Mouse (Mus musculus): ENCODE results near the gene Lpcat3. TPM values are rescaled to one million over a fixed set of nuclear protein-coding genes. Genes with fewer than 3 reads are reported as not detected.

The Lpcat3 gene
- total RNA-seq, 2 experiments from 2014 or later, result 27.1 to 33.5 TPM

DNA sequence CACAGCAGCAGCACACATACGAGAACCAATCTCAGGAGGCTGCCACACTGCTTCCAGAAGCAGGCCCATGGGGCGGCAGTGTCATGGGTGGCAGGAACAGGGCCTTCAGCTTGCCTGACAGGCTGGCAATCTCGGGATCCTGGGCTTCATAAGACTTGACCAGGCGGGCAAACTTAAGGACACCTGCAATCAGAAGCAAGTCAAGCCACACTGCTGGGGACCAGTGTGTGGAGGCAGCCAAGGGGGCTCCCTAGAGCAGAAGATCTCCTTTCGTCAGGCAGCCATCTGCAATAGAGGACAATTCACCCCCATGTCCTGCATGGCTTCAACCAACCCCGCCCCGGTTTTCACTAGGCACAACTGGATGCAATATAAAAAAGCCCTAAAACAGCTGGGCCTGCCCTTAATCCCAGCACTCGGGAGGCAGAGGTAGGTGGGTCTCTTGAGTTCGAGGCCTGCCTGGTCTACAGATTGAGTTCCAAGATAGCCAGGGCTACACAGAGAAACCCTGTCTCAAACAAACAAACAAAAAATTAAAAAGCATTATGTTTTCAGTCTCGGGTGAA, 76.5 kb downstream of the Lpcat3 start:
- no peak for DNase-seq

DNA sequence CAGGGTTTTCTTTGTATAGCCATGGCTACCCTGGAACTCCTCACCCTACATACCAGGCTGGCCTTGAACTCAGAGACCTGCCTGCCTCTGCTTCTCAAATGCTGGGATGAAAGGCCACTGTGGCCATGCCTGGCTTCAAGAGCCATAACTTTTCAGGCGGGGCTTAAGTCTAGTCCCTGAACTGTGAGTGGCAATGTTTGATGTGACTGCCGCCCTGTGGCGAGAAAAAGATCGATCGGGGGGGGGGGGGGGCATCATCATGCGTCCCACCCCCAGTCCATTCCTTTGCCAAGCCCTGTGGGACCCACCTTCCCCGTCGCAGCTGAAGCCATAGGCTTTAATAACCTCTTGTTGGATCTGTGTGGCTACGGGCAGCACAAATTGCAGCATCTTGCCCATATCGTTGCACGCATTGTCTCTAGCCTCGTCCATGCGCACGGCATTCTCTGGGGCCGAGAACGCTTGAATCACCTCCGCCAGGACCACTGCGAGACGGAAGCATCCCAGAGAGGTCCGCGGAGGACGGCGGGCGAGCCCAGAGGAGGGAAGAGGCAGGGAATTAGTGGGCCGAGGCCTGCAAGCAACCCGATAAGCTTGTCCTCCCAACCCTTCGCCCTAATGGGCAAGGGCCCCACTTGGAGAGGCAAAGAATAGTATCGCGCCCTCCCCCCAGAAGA, 77.5 kb downstream of the Lpcat3 start:
- no peak for DNase-seq

DNA sequence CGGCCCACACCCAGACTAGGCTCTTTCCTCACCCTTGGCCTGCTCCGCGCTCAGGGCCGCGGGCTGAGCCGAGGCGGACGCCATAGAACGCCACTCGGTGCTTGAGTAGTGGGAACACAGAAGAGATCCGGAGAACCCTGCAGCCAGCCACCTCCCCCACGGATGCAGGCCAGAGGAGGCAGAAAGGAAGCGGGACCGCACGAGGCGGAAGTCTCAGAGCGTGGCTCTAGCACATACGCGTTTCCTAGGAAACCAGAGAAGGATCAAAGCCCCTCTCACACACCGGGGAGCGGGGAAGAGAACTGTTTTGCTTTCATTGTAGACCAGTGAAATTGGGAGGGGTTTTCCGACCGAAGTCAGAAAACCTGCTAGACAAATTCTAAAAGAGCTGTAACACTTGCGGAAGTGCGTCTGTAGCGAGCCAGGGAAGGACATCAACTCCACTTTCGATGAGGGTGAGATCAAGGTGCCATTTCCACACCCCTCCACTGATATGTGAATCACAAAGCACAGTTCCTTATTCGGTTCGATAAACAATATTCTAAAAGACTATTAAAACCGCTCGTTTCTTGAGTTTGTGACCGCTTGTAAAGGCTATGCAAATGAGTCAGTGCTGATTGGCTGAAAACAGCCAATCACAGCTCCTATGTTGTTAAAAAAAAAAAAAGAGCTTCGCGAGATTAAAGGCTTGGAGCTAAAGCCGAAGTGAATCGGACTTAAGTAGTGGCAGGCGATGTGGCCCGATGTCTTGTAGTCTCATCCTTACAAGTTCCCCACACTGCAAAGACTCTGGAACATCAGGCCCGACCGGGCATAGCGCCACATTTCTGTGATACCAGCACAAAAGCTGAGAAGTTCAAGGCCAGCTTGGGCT, 78.3 kb downstream of the Lpcat3 start, which contains the start of gene Grcc10:
Gene Grcc10, minus strand, starts transcription at position 487 of the 874 bp plus-strand sequence.
- DNase-seq, result peak; percentile 87 to 91

DNA sequence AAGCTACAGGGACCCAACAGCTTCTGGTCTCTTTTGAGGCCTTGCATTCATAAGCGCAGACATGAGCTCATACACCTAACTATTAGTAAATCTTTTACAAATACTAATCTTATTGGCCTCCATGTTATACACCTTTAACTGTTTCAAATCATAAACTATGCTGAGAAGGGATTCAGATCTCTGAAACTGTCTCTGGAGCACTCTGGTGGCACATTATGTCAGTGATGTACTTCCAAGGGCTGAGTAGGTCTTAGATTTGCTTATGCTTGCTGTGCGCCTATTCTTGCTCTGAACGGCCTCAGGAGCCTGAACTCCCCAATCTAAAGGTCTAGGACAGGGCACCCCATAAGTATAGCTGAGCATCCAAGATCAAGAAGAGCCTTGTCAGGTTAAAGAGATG, 79.0 kb downstream of the Lpcat3 start:
- DNase-seq, result no peak

DNA sequence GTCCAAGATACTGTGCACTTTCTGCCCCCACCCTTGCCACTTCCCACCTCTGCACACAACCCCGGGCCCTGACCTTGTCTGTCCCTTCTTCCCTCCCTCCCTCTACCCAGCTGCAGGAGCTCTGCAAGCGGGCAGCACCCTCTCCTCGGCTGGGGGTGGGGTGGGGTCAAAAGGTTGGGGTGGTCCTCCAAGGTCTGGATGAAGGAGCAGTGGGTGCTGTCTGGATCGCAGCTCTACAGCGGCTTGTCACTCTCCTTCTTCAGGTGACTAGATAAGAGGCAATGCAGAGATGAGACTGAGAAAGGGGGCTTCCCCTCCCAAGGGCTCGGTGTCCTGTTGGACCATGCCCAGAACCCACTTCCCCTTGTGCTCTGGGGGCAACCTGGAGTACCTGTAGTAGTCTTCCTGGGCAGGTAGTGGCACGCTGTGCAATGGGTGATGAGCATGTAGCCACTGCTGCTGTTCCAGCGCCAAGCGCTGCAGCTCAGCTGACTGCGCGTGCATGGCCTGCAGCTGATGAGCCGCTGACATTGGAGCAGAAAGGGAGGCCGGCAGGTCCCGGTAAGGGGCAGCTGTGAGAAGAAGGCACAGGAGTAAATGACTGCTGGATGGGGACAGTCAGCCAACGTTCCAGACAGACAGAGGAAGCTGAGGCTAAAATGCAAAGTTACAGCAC, 80.2 kb downstream of the Lpcat3 start:
- no peak for DNase-seq

DNA sequence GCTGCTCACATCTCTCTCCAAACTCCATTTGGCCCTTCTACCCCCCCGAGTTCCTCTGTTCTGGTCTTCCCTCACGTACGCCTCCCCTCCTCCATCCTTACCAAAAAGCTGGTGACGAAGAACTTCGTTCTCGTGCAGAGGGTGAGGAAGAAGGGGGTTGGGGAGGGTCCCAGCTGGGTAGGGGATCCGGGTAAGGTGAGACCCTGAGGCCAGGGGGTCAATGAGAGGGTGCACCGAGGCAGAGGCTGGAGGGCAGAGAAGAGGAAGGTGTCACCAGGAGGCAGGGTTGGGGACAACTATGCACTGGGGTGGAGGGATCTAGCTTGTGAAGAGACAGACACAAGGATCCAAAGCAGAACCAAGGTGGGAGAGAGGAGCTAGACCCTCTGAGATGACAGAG, 80.8 kb downstream of the Lpcat3 start:
- no peak for DNase-seq

DNA sequence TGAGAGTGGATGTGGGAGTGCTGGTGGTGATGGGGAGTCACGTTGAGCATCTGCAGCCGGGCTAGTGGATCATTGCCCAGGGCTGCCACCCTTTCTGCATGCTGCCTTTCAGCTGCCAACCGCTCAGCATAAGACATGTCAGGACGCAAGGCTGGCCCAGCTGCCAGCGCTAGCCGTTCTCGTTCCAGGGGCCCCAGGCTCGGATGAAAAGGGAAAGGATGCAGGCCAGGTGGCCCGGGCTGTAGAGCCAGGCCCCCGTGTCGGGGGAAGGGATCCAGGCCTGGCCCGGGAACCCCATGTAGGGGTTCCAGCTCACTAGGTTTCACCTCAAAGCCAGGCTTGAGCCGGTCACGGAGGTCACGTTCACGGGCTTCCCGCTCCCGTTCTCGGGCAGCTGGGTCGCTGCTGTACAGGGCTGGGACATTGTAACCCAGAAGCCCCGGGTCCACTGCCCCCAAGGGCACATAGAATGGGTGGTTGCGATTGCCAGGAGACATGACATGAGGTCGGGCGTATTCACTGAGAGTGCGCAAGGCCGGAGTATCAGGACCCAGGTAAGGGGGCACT, 82.0 kb downstream of the Lpcat3 start:
- no peak for DNase-seq

DNA sequence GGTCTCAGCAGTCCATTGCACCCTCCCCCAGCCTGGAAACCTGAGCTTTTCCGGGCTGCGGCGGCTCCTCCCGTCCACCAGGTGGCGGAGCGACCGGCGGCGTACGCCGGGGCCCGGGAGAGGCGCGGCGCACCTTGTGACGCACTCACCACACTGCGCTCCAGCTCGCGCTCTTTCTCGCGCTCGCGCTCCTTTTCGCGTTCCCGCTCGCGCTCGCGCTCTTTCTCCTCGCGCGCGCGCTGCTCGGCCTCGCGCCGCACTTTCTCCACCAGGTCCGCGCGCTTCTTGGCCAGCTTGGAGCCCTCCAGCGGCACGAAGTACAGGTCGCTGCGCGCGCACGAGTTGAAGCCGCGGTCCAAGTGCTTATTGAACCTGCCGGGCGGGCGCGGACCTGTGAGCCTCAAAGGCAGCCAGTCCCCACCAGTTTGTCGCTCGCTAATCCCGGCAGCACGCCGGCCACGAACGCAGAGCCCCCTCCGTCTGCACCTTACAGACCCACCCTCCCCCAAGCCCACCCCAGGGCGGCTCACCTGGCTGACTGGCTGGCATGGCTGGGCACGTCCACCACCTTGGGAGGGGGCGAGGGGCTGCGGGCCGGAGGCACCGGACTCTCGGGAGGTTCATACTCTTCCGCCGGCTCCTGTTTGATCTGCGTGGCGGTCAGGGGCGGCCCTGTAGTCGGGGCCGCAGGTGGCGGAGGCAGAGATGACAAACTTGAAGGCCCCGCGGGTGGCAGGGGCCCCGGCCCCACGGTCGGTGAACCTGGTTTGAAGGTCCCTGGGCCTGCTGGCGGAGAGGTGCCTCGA, 82.9 kb downstream of the Lpcat3 start:
- peak; percentile 92 to 93 for DNase-seq

DNA sequence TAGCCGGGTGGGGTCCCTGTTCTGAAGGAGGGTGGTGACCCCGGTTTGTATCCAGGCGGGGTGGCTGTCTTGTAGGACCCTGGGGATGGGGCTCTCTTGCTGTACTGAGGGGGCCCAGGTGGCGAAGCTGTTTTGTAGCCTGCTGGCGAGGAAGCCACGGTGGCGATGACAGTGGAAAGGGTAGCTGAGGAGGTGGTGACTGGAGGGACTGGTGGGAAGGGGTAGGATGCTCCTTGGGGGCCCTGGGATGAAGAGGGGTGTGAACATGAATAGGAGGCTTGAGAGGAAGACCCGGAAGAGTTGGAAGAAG, 83.4 kb downstream of the Lpcat3 start:
- DNase-seq, result peak in 1 of 2 experiments; percentile 46

DNA sequence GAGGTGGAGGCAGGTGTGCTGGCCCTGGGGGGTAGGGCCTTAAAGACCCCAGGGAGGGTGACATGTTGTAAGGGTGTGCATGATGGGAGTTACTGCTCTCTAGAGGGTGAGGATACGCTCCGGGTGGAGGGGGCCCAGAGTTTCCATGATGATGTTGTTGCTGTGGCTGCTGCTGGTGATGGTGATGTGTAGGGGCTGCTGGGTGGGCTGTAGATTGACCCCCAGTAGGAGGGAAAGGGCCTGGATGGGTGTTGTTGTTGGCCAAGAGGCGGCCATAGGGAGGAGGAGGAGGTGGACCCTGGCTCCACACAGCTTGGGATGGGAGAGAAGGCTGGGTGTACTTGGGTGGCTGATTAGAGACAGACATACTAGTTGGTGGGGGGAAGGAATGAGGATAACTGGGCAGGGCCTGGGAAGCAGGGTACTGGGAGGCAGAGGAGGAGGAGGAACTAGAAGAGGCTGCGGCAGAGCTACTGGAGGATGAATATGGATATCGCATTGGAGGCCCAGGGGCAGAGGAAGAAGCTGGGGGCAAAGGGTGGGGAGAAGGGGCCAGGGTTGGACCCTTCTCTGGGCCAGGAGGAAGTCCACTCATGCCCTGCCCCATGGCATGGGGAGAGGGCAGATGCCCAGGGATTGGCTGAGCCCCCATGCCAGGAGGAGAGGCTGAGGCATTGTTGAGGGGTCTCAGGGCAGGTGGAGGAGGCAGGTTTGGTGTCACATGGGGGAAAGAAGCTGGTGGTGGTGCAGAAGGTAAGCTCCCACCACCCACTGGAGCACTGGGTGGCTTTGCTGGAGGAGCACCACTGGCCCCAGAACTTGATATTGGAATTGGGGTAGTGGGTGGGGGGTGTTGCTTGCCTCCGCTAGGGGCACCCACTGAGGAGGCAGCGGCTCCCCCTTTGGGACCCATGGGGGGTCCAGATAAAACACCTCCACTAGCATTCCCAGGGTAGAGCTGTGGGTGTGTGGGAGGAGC, 84.1 kb downstream of the Lpcat3 start:
- no peak for DNase-seq

DNA sequence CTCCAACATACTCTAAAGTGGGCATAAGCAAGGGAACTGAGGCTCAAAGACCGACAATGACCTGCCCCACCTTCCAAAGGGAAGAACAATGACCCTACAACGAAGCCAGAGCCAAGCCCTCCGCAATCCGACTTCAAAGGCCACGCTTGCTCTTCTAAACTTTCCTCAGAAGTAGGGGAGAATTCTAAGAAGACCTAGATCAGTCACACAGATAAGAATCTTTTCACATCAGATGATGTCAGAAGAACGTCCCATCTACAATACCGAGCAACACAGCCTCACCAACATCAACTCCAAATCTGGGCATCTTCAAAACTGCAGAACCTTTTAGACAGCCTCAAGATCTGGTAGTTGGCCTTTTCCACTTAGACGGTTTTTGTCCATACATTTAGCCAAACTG, 87.6 kb downstream of the Lpcat3 start:
- no peak for DNase-seq

DNA sequence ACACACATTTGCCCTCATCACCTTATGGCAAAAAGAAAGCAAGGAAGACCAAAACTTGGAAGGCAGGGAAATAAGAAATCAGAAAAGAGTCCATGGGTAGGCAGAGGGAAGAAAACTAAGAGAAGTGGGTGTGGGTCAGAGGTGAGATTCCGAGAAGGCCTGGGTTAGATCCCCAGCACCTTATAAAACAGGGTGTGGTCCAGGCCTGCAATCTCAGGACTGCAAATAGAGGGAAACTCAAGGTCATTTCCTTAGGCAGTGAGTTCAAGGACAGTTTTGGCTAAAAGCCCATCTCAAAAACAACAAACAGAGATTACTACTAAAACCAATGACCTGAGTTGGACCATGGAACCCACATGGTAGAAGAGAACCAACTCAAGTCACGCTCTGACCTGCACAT, 91.0 kb downstream of the Lpcat3 start:
- no peak for DNase-seq

Small RNAs within 50 kb of the gene (microRNA-seq; reads per million reads assigned to microRNA genes)
- 0.85 to 1.2 reads per million in 2 experiments for gene Mir141
- gene Mir200c, result 17.3 to 28.4 reads per million in 2 experiments

Other genes with a start within 250 kb of the Lpcat3 start
- 10 to 100 TPM; 60.9 to 64.6 TPM for gene Pex5, start 248.0 kb upstream of the Lpcat3 start, total RNA-seq (2021)
- gene Clstn3, start 198.2 kb upstream of the Lpcat3 start, total RNA-seq (2021), result 100 to 1,000 TPM; 255 to 264 TPM
- gene C1rl, start 169.9 kb upstream of the Lpcat3 start, total RNA-seq (2021), result under 1 TPM; 0.13 to 0.15 TPM
- under 1 TPM; 0.51 to 0.72 TPM for gene C1ra, start 150.6 kb upstream of the Lpcat3 start, total RNA-seq (2021)
- 1 to 10 TPM in 1 of 2 experiments, under 1 TPM in 1; 0.62 to 1.5 TPM for gene C1s1, start 120.7 kb upstream of the Lpcat3 start, total RNA-seq (2021)
- under 1 TPM; 0.15 to 0.18 TPM for gene C1rb, start 92.7 kb upstream of the Lpcat3 start, total RNA-seq (2021)
- gene C1s2, start 26.9 kb upstream of the Lpcat3 start, total RNA-seq (2021), result under 1 TPM; 0.15 to 0.35 TPM
- 10 to 100 TPM; 54.3 to 64.9 TPM for gene Emg1, start 49.2 kb downstream of the Lpcat3 start, total RNA-seq (2021)
- 100 to 1,000 TPM; 114 to 129 TPM for gene Phb2, start 49.3 kb downstream of the Lpcat3 start, total RNA-seq (2021)
- gene Ptpn6, start 75.7 kb downstream of the Lpcat3 start, total RNA-seq (2021), result 1 to 10 TPM; 2.9 to 3.0 TPM
- 100 to 1,000 TPM; 337 to 366 TPM for gene Grcc10, start 78.3 kb downstream of the Lpcat3 start, total RNA-seq (2021)
- gene Gm45234, start 93.0 kb downstream of the Lpcat3 start, total RNA-seq (2021), result not detected
- gene Atn1, start 93.5 kb downstream of the Lpcat3 start, total RNA-seq (2021), result 100 to 1,000 TPM; 139 to 170 TPM
- 1,000 to 10,000 TPM in 1 of 2 experiments, 100 to 1,000 TPM in 1; 956 to 1,045 TPM for gene Eno2, start 106.6 kb downstream of the Lpcat3 start, total RNA-seq (2021)
- 1 to 10 TPM in 1 of 2 experiments, under 1 TPM in 1; 1.00 to 3.5 TPM for gene Lrrc23, start 116.7 kb downstream of the Lpcat3 start, total RNA-seq (2021)
- 1 to 10 TPM; 2.9 to 3.1 TPM for gene Spsb2, start 145.6 kb downstream of the Lpcat3 start, total RNA-seq (2021)
- gene Tpi1, start 151.3 kb downstream of the Lpcat3 start, total RNA-seq (2021), result 100 to 1,000 TPM; 731 to 778 TPM
- gene Usp5, start 166.5 kb downstream of the Lpcat3 start, total RNA-seq (2021), result 100 to 1,000 TPM; 174 to 188 TPM
- gene Cdca3, start 166.5 kb downstream of the Lpcat3 start, total RNA-seq (2021), result 1 to 10 TPM in 1 of 2 experiments, under 1 TPM in 1; 0.38 to 1.2 TPM
- gene Gnb3, start 177.2 kb downstream of the Lpcat3 start, total RNA-seq (2021), result under 1 TPM in 1 of 2 experiments, not detected in 1; 0.17 TPM
- 10 to 100 TPM; 30.4 to 37.1 TPM for gene P3h3, start 194.7 kb downstream of the Lpcat3 start, total RNA-seq (2021)
- 100 to 1,000 TPM; 180 to 187 TPM for gene Gpr162, start 201.0 kb downstream of the Lpcat3 start, total RNA-seq (2021)
- under 1 TPM in 1 of 2 experiments, not detected in 1; 0.23 TPM for gene Cd4, start 225.2 kb downstream of the Lpcat3 start, total RNA-seq (2021)
- gene Lag3, start 248.7 kb downstream of the Lpcat3 start, total RNA-seq (2021), result 1 to 10 TPM; 2.1 to 2.3 TPM

Data from layer of hippocampus, postnatal 36 days (tissue).